Mouse (Mus musculus) cortical plate, adult 2 months (tissue): ENCODE measurements around the gene Anxa5.

Source experiments
- CTCF ChIP-seq: fragments of 200-500 bp; IDR thresholded peaks from 2 replicates; pipeline ENCODE4 v1.5.1; 2011; ENCODE audit warnings: mild to moderate bottlenecking, control low read depth, low read length; ENCODE audit not compliant: insufficient read depth; ENCODE audit errors: extremely low read depth
- POLR2A ChIP-seq: fragments of 200-500 bp; IDR thresholded peaks from 2 replicates; pipeline ENCODE4 v1.6.1; 2011; ENCODE audit warnings: mild to moderate bottlenecking, low read length, control low read depth; ENCODE audit not compliant: insufficient read depth; ENCODE audit errors: extremely low read depth

DNA sequence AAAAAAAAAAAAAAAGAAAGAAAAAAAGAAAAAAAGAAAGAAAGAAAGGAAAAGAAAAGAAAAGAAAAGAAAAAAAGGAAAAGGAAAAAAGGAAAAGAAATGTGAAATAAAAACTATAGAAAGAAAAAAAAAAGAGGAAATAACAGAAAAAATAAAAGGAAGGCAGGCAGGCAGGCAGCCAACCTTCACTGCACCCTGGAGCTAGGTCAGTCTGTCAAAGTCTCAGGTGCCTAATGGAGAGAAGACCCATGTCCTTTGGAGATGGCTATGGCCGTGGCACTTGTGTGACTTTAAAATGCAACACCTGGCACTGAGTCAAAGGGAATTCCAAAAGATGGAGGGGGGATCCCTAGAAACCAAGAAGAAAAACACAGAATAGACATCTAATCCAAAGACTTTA is 12.7 kb upstream of the Anxa5 start:
- TF ChIP-seq CTCF = no peak
- no peak for TF ChIP-seq POLR2A
